Mouse (Mus musculus) E14TG2a.4 (cell line): ENCODE data around the gene Gm20388.

Experiments used
- CTCF ChIP-seq: conservative IDR thresholded peaks from 2 replicates; pipeline ENCODE4 v1.5.1; 2014; ENCODE audit warnings: low read length
- NANOG ChIP-seq: IDR thresholded peaks from 2 replicates; pipeline ENCODE4 v1.6.1; 2014; ENCODE audit warnings: borderline replicate concordance, low read length, mixed read lengths
- POU5F1 ChIP-seq: IDR thresholded peaks from 2 replicates; pipeline ENCODE4 v1.6.1; 2014; ENCODE audit warnings: low read length, borderline replicate concordance

- TF ChIP-seq CTCF = peak; percentile 78
- no peak for TF ChIP-seq NANOG
- TF ChIP-seq POU5F1 = no peak
These were observed 4457.6 kb downstream of the Gm20388 start for GRCm38 (mm10) chr8:124368213-124368612.
